Mouse (Mus musculus) midbrain, embryonic 10.5 days (tissue): ENCODE results near the gene March2. TPM values are rescaled to one million over a fixed set of nuclear protein-coding genes. Genes with fewer than 3 reads are reported as not detected.

Experiments used
- DNase-seq: peaks from one replicate; pipeline ENCODE4 v3.0.0-alpha.2; 2017; ENCODE audit warnings: low spot score
- H3K27ac ChIP-seq: fragments of 300-500 bp; sonication (generic); replicated peaks from 2 replicates; pipeline ENCODE4 v1.5.1; 2016; ENCODE audit warnings: mild to moderate bottlenecking
- H3K27me3 ChIP-seq: fragments of 300-500 bp; sonication (generic); 2 replicates; pipeline ENCODE4 v1.6.1; 2016; ENCODE audit warnings: low read depth, mild to moderate bottlenecking; ENCODE audit not compliant: poor library complexity, severe bottlenecking
- H3K36me3 ChIP-seq: fragments of 300-500 bp; sonication (generic); 2 replicates; pipeline ENCODE4 v1.6.1; 2016; ENCODE audit warnings: mild to moderate bottlenecking, moderate library complexity
- H3K4me1 ChIP-seq: fragments of 300-500 bp; sonication (generic); 2 replicates; pipeline ENCODE4 v1.6.1; 2016
- H3K4me3 ChIP-seq: fragments of 300-500 bp; sonication (generic); 2 replicates; pipeline ENCODE4 v1.5.1; 2016; ENCODE audit warnings: mild to moderate bottlenecking, moderate library complexity
- H3K9me3 ChIP-seq: fragments of 300-500 bp; sonication (generic); replicated peaks from 2 replicates; pipeline ENCODE4 v1.6.1; 2016; ENCODE audit warnings: mild to moderate bottlenecking
- WGBS: fragments of 180-500 bp; shearing (Covaris S2); methylation state at CpG from one replicate; pipeline ENCODE4 v1.1.7; 2016; 5-methylcytosine and 5-hydroxymethylcytosine counted together
- polyA plus RNA-seq: library from polyadenylated mRNA; unstranded; fragments of >200 nt; fragmentation: Nextera tagmentation; extraction: Ambion mirVana; gene quantifications from 2 replicates; pipeline ENCODE4 v1.2.1, GENCODE M21; 2016

March2 gene
- polyA plus RNA-seq, 1 experiment from 2014 or later = 35.5 TPM

DNA sequence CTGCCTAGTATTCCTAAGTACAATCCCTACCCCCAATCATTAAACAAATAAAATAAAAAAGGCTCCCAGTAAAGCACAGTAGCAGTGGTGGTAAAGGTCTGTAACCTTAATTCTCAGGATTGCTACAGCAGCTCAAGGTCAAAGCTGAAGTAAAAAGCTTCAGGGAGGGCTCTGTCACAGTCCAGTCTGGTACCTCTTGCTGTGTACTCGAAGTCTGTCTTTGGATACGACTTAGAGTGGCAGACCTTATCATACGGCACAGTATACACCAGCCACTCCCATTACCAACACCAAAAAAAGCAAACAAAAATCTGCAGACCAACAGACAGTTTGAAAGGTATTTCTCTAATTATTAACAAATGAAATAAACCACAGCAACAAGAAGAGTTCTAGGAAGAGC is 51.7 kb downstream of the March2 start:
- no peak overlapping the region for H3K27ac ChIP-seq
- H3K27me3 ChIP-seq = no peaks in the 10 kb centered on the region
- no peaks in the 10 kb centered on the region for H3K4me1 ChIP-seq
- H3K36me3 ChIP-seq = peaks cover 80% of the 10 kb centered on the region
- no peak for DNase-seq
- H3K4me3 ChIP-seq = no peak overlapping the region
- H3K9me3 ChIP-seq = no peaks in the 10 kb centered on the region
- 88% methylated on average over 3 of the region's 3 CpGs for WGBS

DNA sequence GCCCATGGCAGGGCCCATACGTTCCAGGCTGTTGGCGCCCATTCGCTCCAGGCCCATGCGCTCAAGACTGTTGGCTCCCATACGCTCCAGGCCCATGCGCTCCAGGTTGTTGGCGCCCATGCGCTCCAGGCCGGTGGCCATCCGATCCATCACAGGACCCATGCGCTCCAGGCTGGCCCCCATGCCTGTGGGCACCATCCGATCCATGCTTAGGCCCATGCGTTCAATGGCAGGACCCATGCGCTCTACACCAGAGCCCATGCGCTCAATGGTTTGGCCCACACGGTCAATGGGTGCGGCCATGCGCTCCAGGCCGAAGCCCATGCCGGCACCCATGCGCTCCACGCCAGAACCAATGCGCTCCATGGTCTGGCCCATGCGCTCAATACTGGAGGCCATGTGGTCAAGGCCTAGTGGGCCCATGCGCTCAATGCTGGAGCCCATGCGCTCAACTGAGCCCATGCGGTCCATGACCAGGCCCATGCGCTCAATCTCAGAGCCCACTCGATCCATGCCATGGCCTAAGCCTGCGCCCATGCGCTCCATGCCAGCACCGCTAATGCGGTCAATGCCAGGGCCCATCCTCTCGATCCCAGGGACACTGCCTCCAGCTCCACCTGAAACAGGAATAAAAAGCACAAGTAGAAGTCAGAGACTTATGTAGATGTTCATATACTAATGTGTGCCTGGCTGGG is 68.5 kb downstream of the March2 start:
- Histone ChIP-seq H3K4me3 (no peak overlapping the region), H3K36me3 (peaks cover 100% of the 10 kb centered on the region), H3K4me1 (no peaks in the 10 kb centered on the region), H3K9me3 (no peaks in the 10 kb centered on the region), H3K27ac (no peak overlapping the region), H3K27me3 (no peaks in the 10 kb centered on the region)
- no peak for DNase-seq
- 98% methylated on average over 34 of the region's 34 CpGs for WGBS

DNA sequence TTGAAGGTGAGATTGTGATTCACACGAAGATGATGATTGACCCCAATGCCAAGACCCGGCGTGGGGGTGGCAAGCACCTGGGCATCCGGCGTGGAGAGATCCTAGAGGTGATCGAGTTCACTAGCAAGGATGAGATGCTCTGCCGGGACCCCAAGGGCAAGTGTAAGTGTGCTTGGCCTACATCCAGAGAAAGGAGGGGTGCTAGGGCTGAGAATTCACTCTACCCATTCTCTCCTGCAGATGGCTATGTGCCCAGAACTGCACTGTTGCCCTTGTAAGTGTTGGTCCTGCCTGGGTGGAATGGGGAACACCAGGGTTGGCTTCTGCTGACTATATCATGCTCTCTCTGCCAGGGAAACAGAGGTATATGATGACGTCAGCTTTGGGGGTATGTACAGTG is 73.4 kb downstream of the March2 start:
- 96% methylated on average over 8 of the region's 8 CpGs for WGBS
- H3K4me1 ChIP-seq = no peaks in the 10 kb centered on the region
- no peak for DNase-seq

DNA sequence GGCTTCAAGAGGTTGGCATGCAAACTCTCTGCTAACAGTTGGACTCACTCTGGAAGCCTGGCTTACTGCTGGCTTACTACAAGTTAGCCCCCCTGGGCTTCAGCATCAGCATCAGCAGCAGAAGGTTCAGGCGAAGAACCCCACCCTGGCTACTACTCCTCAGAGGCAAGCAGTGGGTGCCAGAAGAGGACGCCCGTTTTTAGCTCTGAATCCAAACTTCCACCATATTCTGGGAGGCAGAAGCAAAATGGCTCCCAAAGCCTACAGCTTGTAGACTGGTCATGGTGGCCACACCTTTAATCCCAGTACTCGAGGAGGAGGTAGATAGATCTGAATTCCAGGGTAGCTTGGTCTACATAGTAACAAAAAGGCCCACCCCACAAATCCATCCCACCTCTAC is 74.4 kb downstream of the March2 start:
- Histone ChIP-seq H3K4me1 (no peaks in the 10 kb centered on the region), H3K27me3 (no peaks in the 10 kb centered on the region), H3K4me3 (no peak overlapping the region), H3K27ac (no peak overlapping the region), H3K36me3 (peaks cover 93% of the 10 kb centered on the region), H3K9me3 (no peaks in the 10 kb centered on the region)
- no peak for DNase-seq
- 95% methylated on average over 4 of the region's 4 CpGs for WGBS

More for the DNA sequence above, 73.4 kb downstream of the March2 start:
- Histone ChIP-seq H3K36me3 (peaks cover 96% of the 10 kb centered on the region), H3K4me3 (no peak overlapping the region), H3K27ac (no peak overlapping the region), H3K27me3 (no peaks in the 10 kb centered on the region), H3K9me3 (no peaks in the 10 kb centered on the region)

GRCm38 (mm10) chr17:33639743-33640142 is 78.7 kb downstream of the March2 start:
- H3K9me3 ChIP-seq = no peaks in the 10 kb centered on the region
- no peak overlapping the region for H3K27ac ChIP-seq
- WGBS = 73% methylated on average over 6 of the region's 6 CpGs
- H3K4me1 ChIP-seq = no peaks in the 10 kb centered on the region
- H3K36me3 ChIP-seq = peaks cover 84% of the 10 kb centered on the region
- no peak overlapping the region for H3K4me3 ChIP-seq
- no peak for DNase-seq
- H3K27me3 ChIP-seq = no peaks in the 10 kb centered on the region

- 91% methylated on average over 4 of the region's 4 CpGs for WGBS
- H3K27ac ChIP-seq = no peak within 1 kb of the TSS
- H3K9me3 ChIP-seq = no peaks in the 10 kb centered on the region
- no peaks in the 10 kb centered on the region for H3K27me3 ChIP-seq
- peaks cover 81% of the 10 kb centered on the region for H3K36me3 ChIP-seq
- DNase-seq = no peak
- no peak within 1 kb of the TSS for H3K4me3 ChIP-seq
- no peaks in the 10 kb centered on the region for H3K4me1 ChIP-seq
These were observed 80.8 kb downstream of the March2 start, which contains the start of gene Pram1 for GRCm38 (mm10) chr17:33637516-33638276. TSS of gene Pram1 (plus strand) at chr17:33638056.

DNA sequence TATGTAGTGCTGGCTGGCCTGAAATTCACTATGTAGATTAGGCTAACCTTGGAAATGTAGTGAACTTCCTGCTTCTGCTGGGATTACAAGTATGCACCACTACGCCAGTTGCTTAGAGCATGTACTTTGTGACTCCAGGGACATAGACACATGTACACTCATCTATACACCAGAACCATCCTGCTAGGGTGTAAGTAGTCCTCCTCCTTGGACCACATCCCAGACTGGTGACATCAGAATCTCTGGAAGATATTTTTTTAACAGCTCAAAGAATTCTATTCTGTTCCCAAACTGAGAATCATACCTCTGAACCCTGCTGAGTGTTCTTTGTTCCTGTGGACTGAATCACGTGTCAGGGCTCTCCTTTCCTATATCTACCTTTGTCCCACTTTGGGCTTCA is 81.4 kb downstream of the March2 start:
- Histone ChIP-seq H3K27ac (no peak overlapping the region), H3K9me3 (no peaks in the 10 kb centered on the region), H3K36me3 (peaks cover 78% of the 10 kb centered on the region), H3K27me3 (no peaks in the 10 kb centered on the region), H3K4me1 (no peaks in the 10 kb centered on the region), H3K4me3 (no peak overlapping the region)
- DNase-seq = no peak
- WGBS = 92% methylated on average over 2 of the region's 2 CpGs

Other genes with a start within 250 kb of the March2 start
- gene Adamts10, start 194.5 kb downstream of the March2 start, polyA plus RNA-seq = 37.1 and 47.6 TPM in 2 replicates
- gene Myo1f, start 163.0 kb downstream of the March2 start, polyA plus RNA-seq = 1.7 and 2.9 TPM in 2 replicates
- gene Zfp414, start 89.6 kb downstream of the March2 start, polyA plus RNA-seq = 54.3 and 67.0 TPM in 2 replicates
- gene Pram1, start 80.6 kb downstream of the March2 start, polyA plus RNA-seq = 0.22 and 0.30 TPM in 2 replicates
- gene Hnrnpm, start 31.8 kb downstream of the March2 start, polyA plus RNA-seq = 511 and 521 TPM in 2 replicates
- 363 and 422 TPM in 2 replicates for gene Rab11b, start 41.9 kb upstream of the March2 start, polyA plus RNA-seq
- 17.7 and 20.7 TPM in 2 replicates for gene Angptl4, start 63.2 kb upstream of the March2 start, polyA plus RNA-seq
- gene Kank3, start 91.8 kb upstream of the March2 start, polyA plus RNA-seq = 24.6 and 29.4 TPM in 2 replicates
- 699 and 827 TPM in 2 replicates for gene Rps28, start 105.9 kb upstream of the March2 start, polyA plus RNA-seq
- gene Ndufa7, start 105.9 kb upstream of the March2 start, polyA plus RNA-seq = 496 and 518 TPM in 2 replicates
- gene Cd320, start 124.4 kb upstream of the March2 start, polyA plus RNA-seq = 82.0 and 82.4 TPM in 2 replicates
- gene Gm7029, start 155.2 kb upstream of the March2 start, polyA plus RNA-seq = not detected in 2 replicates
- gene Kifc1, start 172.0 kb upstream of the March2 start, polyA plus RNA-seq = 7.8 and 9.4 TPM in 2 replicates
- gene Platr17, start 186.5 kb upstream of the March2 start, polyA plus RNA-seq = 0.30 TPM in 1 of 2 replicates, not detected in the other
- 77.5 and 82.6 TPM in 2 replicates for gene Daxx, start 190.7 kb upstream of the March2 start, polyA plus RNA-seq
- 14.9 and 17.3 TPM in 2 replicates for gene Tapbp, start 197.2 kb upstream of the March2 start, polyA plus RNA-seq
- gene Zbtb22, start 197.2 kb upstream of the March2 start, polyA plus RNA-seq = 23.5 and 24.1 TPM in 2 replicates
- 43.1 and 46.9 TPM in 2 replicates for gene Rgl2, start 210.9 kb upstream of the March2 start, polyA plus RNA-seq
- gene Pfdn6, start 221.7 kb upstream of the March2 start, polyA plus RNA-seq = 214 and 240 TPM in 2 replicates
- 47.8 and 52.5 TPM in 2 replicates for gene Wdr46, start 222.0 kb upstream of the March2 start, polyA plus RNA-seq
- gene B3galt4, start 232.8 kb upstream of the March2 start, polyA plus RNA-seq = 4.1 and 6.4 TPM in 2 replicates
- gene Vps52, start 237.1 kb upstream of the March2 start, polyA plus RNA-seq = 53.5 and 61.0 TPM in 2 replicates
- gene Rps18, start 237.3 kb upstream of the March2 start, polyA plus RNA-seq = 1,339 and 1,576 TPM in 2 replicates